Mouse (Mus musculus) heart, postnatal 14 days (tissue): Measurements from ENCODE around the gene Atg4d. TPM values are rescaled to one million over a fixed set of nuclear protein-coding genes. Genes with fewer than 3 reads are reported as not detected.

Experiments used
- total RNA-seq, 2 experiments: library from RNA; stranded (reverse); gene quantifications; 2 replicates each; pipeline ENCODE4 v1.2.3; 2021

Gene Atg4d
- total RNA-seq, 2 experiments from 2014 or later, result 73.3 to 85.0 TPM

Other genes starting within 250 kb of the Atg4d start
- 10 to 100 TPM in 1 of 2 experiments, 1 to 10 TPM in 1; 8.5 to 10.1 TPM for gene Icam1, start 249.3 kb upstream of the Atg4d start, total RNA-seq
- gene Icam4, start 235.9 kb upstream of the Atg4d start, total RNA-seq, result under 1 TPM; 0.37 to 0.38 TPM
- gene Icam5, start 233.2 kb upstream of the Atg4d start, total RNA-seq, result under 1 TPM in 1 of 2 experiments, not detected in 1; 0.12 TPM
- not detected for gene Zglp1, start 198.2 kb upstream of the Atg4d start, total RNA-seq
- gene Gm49373, start 192.2 kb upstream of the Atg4d start, total RNA-seq, result under 1 TPM; 0.26 to 0.39 TPM
- gene Fdx1l, start 191.7 kb upstream of the Atg4d start, total RNA-seq, result 10 to 100 TPM; 25.4 to 26.8 TPM
- 1 to 10 TPM in 1 of 2 experiments, under 1 TPM in 1; 0.68 to 1.8 TPM for gene Gm38431, start 173.3 kb upstream of the Atg4d start, total RNA-seq
- gene Raver1, start 173.3 kb upstream of the Atg4d start, total RNA-seq, result 10 to 100 TPM; 27.4 to 31.2 TPM
- 1 to 10 TPM; 9.2 TPM for gene Tyk2, start 134.1 kb upstream of the Atg4d start, total RNA-seq
- gene Cdc37, start 115.3 kb upstream of the Atg4d start, total RNA-seq, result 100 to 1,000 TPM; 151 to 157 TPM
- 10 to 100 TPM; 36.7 to 37.5 TPM for gene Pde4a, start 99.6 kb upstream of the Atg4d start, total RNA-seq
- gene Keap1, start 25.9 kb upstream of the Atg4d start, total RNA-seq, result 10 to 100 TPM; 38.6 to 40.8 TPM
- gene S1pr5, start 16.9 kb upstream of the Atg4d start, total RNA-seq, result under 1 TPM; 0.27 to 0.45 TPM
- gene Kri1, start 22.7 kb downstream of the Atg4d start, total RNA-seq, result 10 to 100 TPM; 17.0 to 22.6 TPM
- gene Cdkn2d, start 26.1 kb downstream of the Atg4d start, total RNA-seq, result 10 to 100 TPM; 17.9 to 21.1 TPM
- gene Ap1m2, start 47.0 kb downstream of the Atg4d start, total RNA-seq, result under 1 TPM in 1 of 2 experiments, not detected in 1; 0.12 TPM
- gene Slc44a2, start 55.4 kb downstream of the Atg4d start, total RNA-seq, result 100 to 1,000 TPM; 105 to 116 TPM
- 10 to 100 TPM; 30.6 to 31.3 TPM for gene Ilf3, start 102.6 kb downstream of the Atg4d start, total RNA-seq
- gene Qtrt1, start 146.5 kb downstream of the Atg4d start, total RNA-seq, result 10 to 100 TPM in 1 of 2 experiments, 1 to 10 TPM in 1; 8.5 to 11.2 TPM
- gene Dnm2, start 159.6 kb downstream of the Atg4d start, total RNA-seq, result 10 to 100 TPM; 78.3 to 81.6 TPM
- 10 to 100 TPM; 40.7 to 44.5 TPM for gene Tmed1, start 245.0 kb downstream of the Atg4d start, total RNA-seq